Mouse (Mus musculus): Measurements from ENCODE around the gene Fbxo5. TPM values are rescaled to one million over a fixed set of nuclear protein-coding genes. Genes with fewer than 3 reads are reported as not detected.

Gene Fbxo5
- polyA plus RNA-seq, 1 experiment from 2014 or later: 78.7 TPM

GRCm38 (mm10) chr10:5802866-5803265 lies 2.5 kb downstream of the Fbxo5 start:
- peaks cover 43% of the 10 kb centered on the region for H3K36me3 ChIP-seq (ENCODE audit: control insufficient read depth, insufficient read depth)
- H3K27ac ChIP-seq (ENCODE audit: low read length): no peak overlapping the region
- H3K9ac ChIP-seq (ENCODE audit: low read depth, low read length): peak overlapping the region; percentile 30
- H3K4me2 ChIP-seq (ENCODE audit: low read depth, low read length): peak overlapping the region; percentile 60
- H3K9me3 ChIP-seq (replicated peaks; ENCODE audit: control insufficient read depth, low read length): no peaks in the 10 kb centered on the region
- no peak for ATAC-seq (ENCODE audit: low read depth)
- peaks cover 35% of the 10 kb centered on the region for H3K4me1 ChIP-seq (ENCODE audit: control insufficient read depth, low read depth, low read length)
- whole genome bisulfite sequencing (ENCODE audit: insufficient replicate concordance): 21% methylated on average over 6 of the region's 6 CpGs
- no peaks in the 10 kb centered on the region for H3K27me3 ChIP-seq (ENCODE audit: control insufficient read depth, insufficient read depth, low read depth, low read length)
- peak overlapping the region; percentile 97 for H3K4me3 ChIP-seq (ENCODE audit: low read depth, low read length)

- H3K27me3 ChIP-seq (ENCODE audit: control insufficient read depth, insufficient read depth, low read depth, low read length): no peaks in the 10 kb centered on the region
- WGBS (ENCODE audit: insufficient replicate concordance): 83% methylated on average over 1 of the region's 1 CpGs
- no peak overlapping the region; the same call in 1 of the 2 replicates for H3K4me3 ChIP-seq (ENCODE audit: low read depth, low read length)
- H3K36me3 ChIP-seq (ENCODE audit: control insufficient read depth, insufficient read depth): peaks cover 45% of the 10 kb centered on the region
- H3K4me2 ChIP-seq (ENCODE audit: low read depth, low read length): peak overlapping the region; percentile 60; the same call in 1 of the 2 replicates
- H3K9ac ChIP-seq (ENCODE audit: low read depth, low read length): no peak overlapping the region
- ATAC-seq (ENCODE audit: low read depth): no peak
- no peak overlapping the region for H3K27ac ChIP-seq (ENCODE audit: low read length)
- no peaks in the 10 kb centered on the region for H3K9me3 ChIP-seq (replicated peaks; ENCODE audit: control insufficient read depth, low read length)
- H3K4me1 ChIP-seq (ENCODE audit: control insufficient read depth, low read depth, low read length): peaks cover 24% of the 10 kb centered on the region
These were observed 4.9 kb downstream of the Fbxo5 start for GRCm38 (mm10) chr10:5800490-5800889.

- Histone ChIP-seq H3K4me2 (ENCODE audit: low read depth, low read length) (no peak overlapping the region), H3K4me1 (ENCODE audit: control insufficient read depth, low read depth, low read length) (peaks cover 24% of the 10 kb centered on the region), H3K4me3 (ENCODE audit: low read depth, low read length) (no peak overlapping the region), H3K9ac (ENCODE audit: low read depth, low read length) (no peak overlapping the region), H3K27ac (ENCODE audit: low read length) (no peak overlapping the region), H3K27me3 (ENCODE audit: control insufficient read depth, insufficient read depth, low read depth, low read length) (no peaks in the 10 kb centered on the region), H3K36me3 (ENCODE audit: control insufficient read depth, insufficient read depth) (peaks cover 45% of the 10 kb centered on the region), H3K9me3 (replicated peaks; ENCODE audit: control insufficient read depth, low read length) (no peaks in the 10 kb centered on the region)
- no peak for ATAC-seq (ENCODE audit: low read depth)
- WGBS (ENCODE audit: insufficient replicate concordance): 89% methylated on average over 4 of the region's 4 CpGs
These were observed 7.3 kb downstream of the Fbxo5 start for GRCm38 (mm10) chr10:5798069-5798468.

- no peak for ATAC-seq (ENCODE audit: low read depth)
- no peak overlapping the region for H3K9ac ChIP-seq (ENCODE audit: low read depth, low read length)
- 14% methylated on average over 12 of the region's 12 CpGs for WGBS (ENCODE audit: insufficient replicate concordance)
These were observed 14.7 kb downstream of the Fbxo5 start for GRCm38 (mm10) chr10:5790657-5791056.

GRCm38 (mm10) chr10:5786923-5787322 lies 18.5 kb downstream of the Fbxo5 start:
- H3K4me1 ChIP-seq (ENCODE audit: control insufficient read depth, low read depth, low read length): no peaks in the 10 kb centered on the region
- no peak overlapping the region for H3K4me3 ChIP-seq (ENCODE audit: low read depth, low read length)
- H3K27me3 ChIP-seq (ENCODE audit: control insufficient read depth, insufficient read depth, low read depth, low read length): no peaks in the 10 kb centered on the region
- H3K9ac ChIP-seq (ENCODE audit: low read depth, low read length): no peak overlapping the region
- no peak overlapping the region for H3K4me2 ChIP-seq (ENCODE audit: low read depth, low read length)
- 9% methylated on average over 4 of the region's 4 CpGs for WGBS (ENCODE audit: insufficient replicate concordance)
- H3K27ac ChIP-seq (ENCODE audit: low read length): no peak overlapping the region
- no peaks in the 10 kb centered on the region for H3K36me3 ChIP-seq (ENCODE audit: control insufficient read depth, insufficient read depth)
- ATAC-seq (ENCODE audit: low read depth): no peak
- H3K9me3 ChIP-seq (replicated peaks; ENCODE audit: control insufficient read depth, low read length): no peaks in the 10 kb centered on the region

More at GRCm38 (mm10) chr10:5790657-5791056, 14.7 kb downstream of the Fbxo5 start:
- H3K27ac ChIP-seq (ENCODE audit: low read length): no peak overlapping the region
- H3K36me3 ChIP-seq (ENCODE audit: control insufficient read depth, insufficient read depth): no peaks in the 10 kb centered on the region
- no peaks in the 10 kb centered on the region for H3K9me3 ChIP-seq (replicated peaks; ENCODE audit: control insufficient read depth, low read length)
- H3K4me3 ChIP-seq (ENCODE audit: low read depth, low read length): no peak overlapping the region
- no peak overlapping the region for H3K4me2 ChIP-seq (ENCODE audit: low read depth, low read length)
- H3K4me1 ChIP-seq (ENCODE audit: control insufficient read depth, low read depth, low read length): no peaks in the 10 kb centered on the region
- H3K27me3 ChIP-seq (ENCODE audit: control insufficient read depth, insufficient read depth, low read depth, low read length): no peaks in the 10 kb centered on the region

Other genes with a start within 250 kb of the Fbxo5 start
- 2.0 and 2.2 TPM in 2 replicates for gene Myct1, start 211.8 kb downstream of the Fbxo5 start, polyA plus RNA-seq (2015; fragmentation: Nextera tagmentation; extraction: Ambion mirVana)
- 0.22 TPM in 1 of 2 replicates, not detected in the other for gene Vip, start 166.4 kb downstream of the Fbxo5 start, polyA plus RNA-seq (2015; fragmentation: Nextera tagmentation; extraction: Ambion mirVana)
- 4.9 and 6.3 TPM in 2 replicates for gene Mtrf1l, start 18.3 kb upstream of the Fbxo5 start, polyA plus RNA-seq (2015; fragmentation: Nextera tagmentation; extraction: Ambion mirVana)
- 0.04 TPM in 1 of 2 replicates, not detected in the other for gene Rgs17, start 116.8 kb upstream of the Fbxo5 start, polyA plus RNA-seq (2015; fragmentation: Nextera tagmentation; extraction: Ambion mirVana)

All from liver, embryonic 16.5 days (tissue).